Mouse (Mus musculus): Measurements from ENCODE around the gene Fam228b.

DNA sequence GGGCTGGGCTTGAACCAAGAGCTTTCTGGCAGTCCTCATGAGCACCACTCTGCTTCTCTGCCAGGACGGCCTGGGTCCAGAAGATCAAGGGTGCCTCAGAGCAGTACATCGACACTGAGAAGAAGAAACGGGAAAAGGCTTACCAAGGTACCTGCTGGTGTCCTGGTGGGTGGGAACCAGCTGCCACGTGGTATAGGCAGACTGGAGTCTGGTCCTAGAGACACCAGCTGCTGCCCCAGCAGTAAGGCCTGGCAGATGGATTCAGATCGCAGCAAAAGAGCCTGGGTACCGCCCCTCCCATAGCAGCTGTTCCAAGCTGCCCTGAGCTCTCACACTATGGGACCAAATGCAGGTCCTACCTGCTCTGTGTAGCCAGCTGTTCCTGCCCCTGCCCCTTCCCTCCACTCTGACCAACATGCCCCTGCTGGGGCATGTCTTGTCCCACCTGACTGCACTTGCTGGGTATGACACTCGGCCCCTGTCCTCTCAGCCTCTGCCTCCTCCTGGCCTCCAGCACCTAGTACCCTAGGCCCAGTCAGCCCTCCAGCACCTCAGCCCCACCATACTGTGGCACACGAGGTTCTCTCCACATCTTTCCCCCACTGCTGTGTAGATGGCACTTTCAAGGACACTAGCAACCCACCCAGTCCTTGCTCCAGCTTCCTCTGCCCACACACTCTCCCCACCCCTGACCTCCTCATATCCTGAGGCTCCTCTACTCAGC is 60.0 kb downstream of the Fam228b start:
- TF ChIP-seq GATA1 (IDR thresholded peaks at IDR 0.05; ENCODE audit: borderline replicate concordance, low read length) (no peak), FLI1 (IDR thresholded peaks at IDR 0.05; ENCODE audit: low read length) (no peak)
